Mouse (Mus musculus) bone marrow macrophage, adult 2 months (primary cell): Measurements from ENCODE around the gene Rps6ka5. TPM values are rescaled to one million over a fixed set of nuclear protein-coding genes. Genes with fewer than 3 reads are reported as not detected.

Experiments used
- H3K27ac ChIP-seq: 2 replicates; pipeline ENCODE4 v1.5.1; 2012; ENCODE audit warnings: low read depth, low read length; ENCODE audit not compliant: insufficient read depth
- H3K4me1 ChIP-seq: 2 replicates; pipeline ENCODE4 v1.6.1; 2012; ENCODE audit warnings: low read length; ENCODE audit not compliant: control insufficient read depth, insufficient read depth
- H3K4me3 ChIP-seq: 2 replicates; pipeline ENCODE4 v1.5.1; 2012; ENCODE audit warnings: mild to moderate bottlenecking, low read length, moderate library complexity; ENCODE audit not compliant: insufficient read depth
- CTCF ChIP-seq: IDR thresholded peaks from 2 replicates; pipeline ENCODE4 v1.5.1; 2012; ENCODE audit warnings: low read depth, mild to moderate bottlenecking, low read length, moderate library complexity
- POLR2A ChIP-seq: IDR thresholded peaks from 2 replicates; pipeline ENCODE4 v1.6.1; 2012; ENCODE audit warnings: mild to moderate bottlenecking, low read depth, low read length, borderline replicate concordance
- polyA plus RNA-seq: library from polyadenylated mRNA; stranded (reverse); fragments of >200 nt; gene quantifications from 2 replicates; pipeline ENCODE4 v1.2.4, GENCODE M21; 2012; ENCODE audit not compliant: missing spikeins, insufficient read depth, insufficient read length

The Rps6ka5 gene
- polyA plus RNA-seq, 1 experiment, result 15.0 TPM

GRCm38 (mm10) chr12:100757427-100757826, 30.6 kb upstream of the Rps6ka5 start:
- Histone ChIP-seq H3K4me3 (no peak overlapping the region), H3K27ac (no peak overlapping the region), H3K4me1 (peaks cover 17% of the 10 kb centered on the region)
- TF ChIP-seq CTCF, result no peak
- no peak for TF ChIP-seq POLR2A

GRCm38 (mm10) chr12:100753716-100754115, 26.9 kb upstream of the Rps6ka5 start:
- no peak overlapping the region for H3K27ac ChIP-seq
- no peak for TF ChIP-seq CTCF
- TF ChIP-seq POLR2A, result no peak
- peaks cover 17% of the 10 kb centered on the region for H3K4me1 ChIP-seq
- no peak overlapping the region for H3K4me3 ChIP-seq

- H3K4me3 ChIP-seq, result no peak overlapping the region
- peaks cover 17% of the 10 kb centered on the region for H3K4me1 ChIP-seq
- TF ChIP-seq CTCF, result no peak
- no peak for TF ChIP-seq POLR2A
- no peak overlapping the region for H3K27ac ChIP-seq
These were observed 26.2 kb upstream of the Rps6ka5 start for GRCm38 (mm10) chr12:100752977-100753376.

- TF ChIP-seq CTCF (no peak), POLR2A (no peak)
- Histone ChIP-seq H3K4me1 (peaks cover 9% of the 10 kb centered on the region), H3K4me3 (no peak overlapping the region), H3K27ac (no peak overlapping the region)
These were observed 15.7 kb upstream of the Rps6ka5 start for GRCm38 (mm10) chr12:100742468-100742867.

- peaks cover 12% of the 10 kb centered on the region for H3K4me1 ChIP-seq
- H3K4me3 ChIP-seq, result no peak overlapping the region
- no peak for TF ChIP-seq POLR2A
- TF ChIP-seq CTCF, result no peak
- H3K27ac ChIP-seq, result peak overlapping the region; percentile 82
These were observed 13.5 kb upstream of the Rps6ka5 start for GRCm38 (mm10) chr12:100740313-100740712.

GRCm38 (mm10) chr12:100739011-100739570, 12.3 kb upstream of the Rps6ka5 start:
- Histone ChIP-seq H3K4me1 (peaks cover 12% of the 10 kb centered on the region), H3K27ac (no peak overlapping the region), H3K4me3 (no peak overlapping the region)
- TF ChIP-seq CTCF (no peak), POLR2A (no peak)

GRCm38 (mm10) chr12:100738498-100738897, 11.7 kb upstream of the Rps6ka5 start:
- Histone ChIP-seq H3K4me3 (no peak overlapping the region), H3K27ac (no peak overlapping the region), H3K4me1 (peaks cover 12% of the 10 kb centered on the region)
- TF ChIP-seq POLR2A, result no peak
- TF ChIP-seq CTCF, result no peak

GRCm38 (mm10) chr12:100735581-100735980, 8.8 kb upstream of the Rps6ka5 start:
- no peak for TF ChIP-seq POLR2A
- TF ChIP-seq CTCF, result no peak
- peaks cover 16% of the 10 kb centered on the region for H3K4me1 ChIP-seq
- no peak overlapping the region for H3K27ac ChIP-seq
- H3K4me3 ChIP-seq, result no peak overlapping the region

- Histone ChIP-seq H3K4me1 (peaks cover 17% of the 10 kb centered on the region), H3K4me3 (no peak overlapping the region), H3K27ac (no peak overlapping the region)
- no peak for TF ChIP-seq POLR2A
- no peak for TF ChIP-seq CTCF
These were observed 8.4 kb upstream of the Rps6ka5 start for GRCm38 (mm10) chr12:100735156-100735555.

- peaks cover 21% of the 10 kb centered on the region for H3K4me1 ChIP-seq
- H3K27ac ChIP-seq, result peak overlapping the region; percentile 94
- H3K4me3 ChIP-seq, result peak overlapping the region; percentile 54
- TF ChIP-seq POLR2A (no peak), CTCF (no peak)
These were observed 2.1 kb upstream of the Rps6ka5 start for GRCm38 (mm10) chr12:100728646-100729485.
